Mouse (Mus musculus) hindbrain, embryonic 11.5 days (tissue): ENCODE measurements at regions not wholly inside any gene's neighbourhood (a gene's known extent, or its start where the extent isn't known, plus 50 kb on each side); places are given as distances from the start of the nearest gene placed in this dataset.

Experiments used
- ATAC-seq: fragments of 200-750 bp; cut with Nextera tagmentation; 2 replicates; pipeline ENCODE4 v1.8.0; 2017; ENCODE audit warnings: mild to moderate bottlenecking, moderate TSS enrichment, moderate library complexity; ENCODE audit not compliant: low FRiP score
- DNase-seq: peaks from one replicate; pipeline ENCODE4 v3.0.0-alpha.2; 2015; ENCODE audit warnings: low spot score
- H3K27ac ChIP-seq: fragments of 300-500 bp; sonication (generic); 2 replicates; pipeline ENCODE4 v1.5.1; 2014; ENCODE audit warnings: mild to moderate bottlenecking, low read depth, low read length
- H3K27me3 ChIP-seq: fragments of 300-500 bp; sonication (generic); 2 replicates; pipeline ENCODE4 v1.6.1; 2014; ENCODE audit warnings: mild to moderate bottlenecking, low read length, moderate library complexity, mixed read lengths; ENCODE audit not compliant: control insufficient read depth, insufficient read depth
- H3K36me3 ChIP-seq: fragments of 300-500 bp; sonication (generic); 2 replicates; pipeline ENCODE4 v1.6.1; 2014; ENCODE audit warnings: mild to moderate bottlenecking, low read length, moderate library complexity, mixed read lengths; ENCODE audit not compliant: control insufficient read depth, insufficient read depth
- H3K4me1 ChIP-seq: fragments of 300-500 bp; sonication (generic); replicated peaks from 2 replicates; pipeline ENCODE4 v1.6.1; 2014; ENCODE audit warnings: low read length, mixed read lengths; ENCODE audit not compliant: control insufficient read depth, insufficient read depth
- H3K4me2 ChIP-seq: fragments of 300-500 bp; sonication (generic); replicated peaks from 2 replicates; pipeline ENCODE4 v1.6.1; 2014; ENCODE audit warnings: mild to moderate bottlenecking, low read depth, low read length
- H3K4me3 ChIP-seq: fragments of 300-500 bp; sonication (generic); 2 replicates; pipeline ENCODE4 v1.5.1; 2014; ENCODE audit warnings: low read depth, low read length
- H3K9ac ChIP-seq: fragments of 300-500 bp; sonication (generic); 2 replicates; pipeline ENCODE4 v1.6.1; 2014; ENCODE audit warnings: low read depth, low read length
- H3K9me3 ChIP-seq: fragments of 300-500 bp; sonication (generic); 2 replicates; pipeline ENCODE4 v1.6.1; 2016; ENCODE audit warnings: low read length; ENCODE audit not compliant: control insufficient read depth
- WGBS: fragments of 180-500 bp; shearing (Covaris S2); extraction: QIAGEN DNeasy Blood & Tissue Kit; methylation state at CpG from one replicate; pipeline ENCODE4 v1.1.7; 2014; 5-methylcytosine and 5-hydroxymethylcytosine counted together

DNA sequence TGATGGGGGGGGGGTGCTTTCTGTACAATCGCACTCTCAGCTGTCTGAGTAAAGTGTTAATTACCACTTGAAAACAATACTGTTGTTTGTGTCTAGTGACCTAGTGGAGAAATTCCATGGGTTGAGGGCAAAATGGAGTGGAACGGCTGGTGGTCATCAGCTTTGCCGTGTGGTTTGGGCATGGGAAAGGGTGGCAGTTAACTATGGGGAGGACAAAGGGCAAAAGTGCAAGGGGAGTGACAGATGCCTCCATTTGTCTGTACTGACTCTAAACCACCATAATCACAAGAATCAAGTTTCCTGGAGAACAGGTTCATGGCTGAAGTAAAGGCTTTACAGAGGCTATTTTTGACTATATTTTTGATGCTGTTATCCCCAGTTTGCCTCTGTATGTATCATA, 294.0 kb upstream of the Slc30a5 start:
- Histone ChIP-seq H3K4me1 (no peaks in the 10 kb centered on the region), H3K27me3 (no peaks in the 10 kb centered on the region), H3K27ac (no peak overlapping the region), H3K9me3 (no peaks in the 10 kb centered on the region), H3K4me3 (no peak overlapping the region), H3K4me2 (no peak overlapping the region), H3K9ac (no peak overlapping the region), H3K36me3 (no peaks in the 10 kb centered on the region)
- 86% methylated on average over 3 of the region's 3 CpGs for WGBS
- no peak for DNase-seq
- no peak for ATAC-seq

DNA sequence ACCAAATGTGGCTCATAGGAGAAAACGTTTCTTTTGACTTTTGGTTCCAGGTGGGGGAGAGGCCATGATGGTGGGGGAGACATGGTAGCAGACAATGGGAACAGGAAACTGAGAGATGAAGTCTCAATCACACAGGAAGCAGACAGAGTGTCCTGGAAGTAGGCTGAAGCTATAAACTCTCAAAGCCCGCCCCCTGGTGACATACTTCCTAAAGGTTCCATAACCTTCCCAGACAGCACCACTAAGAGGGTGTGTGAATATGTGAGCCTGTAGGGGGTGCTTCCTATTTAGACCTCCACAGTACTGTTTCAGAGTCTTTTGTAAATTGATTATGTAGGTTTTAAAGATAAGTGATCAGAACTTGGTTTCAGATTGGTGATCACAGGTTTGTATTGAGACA, 284.1 kb upstream of the Slc30a5 start:
- Histone ChIP-seq H3K4me2 (no peak overlapping the region), H3K9me3 (no peaks in the 10 kb centered on the region), H3K36me3 (no peaks in the 10 kb centered on the region), H3K4me1 (no peaks in the 10 kb centered on the region), H3K27ac (no peak overlapping the region), H3K9ac (no peak overlapping the region), H3K27me3 (no peaks in the 10 kb centered on the region), H3K4me3 (no peak overlapping the region)
- WGBS = 77% methylated on average over 2 of the region's 2 CpGs
- ATAC-seq (no peak), DNase-seq (no peak)

DNA sequence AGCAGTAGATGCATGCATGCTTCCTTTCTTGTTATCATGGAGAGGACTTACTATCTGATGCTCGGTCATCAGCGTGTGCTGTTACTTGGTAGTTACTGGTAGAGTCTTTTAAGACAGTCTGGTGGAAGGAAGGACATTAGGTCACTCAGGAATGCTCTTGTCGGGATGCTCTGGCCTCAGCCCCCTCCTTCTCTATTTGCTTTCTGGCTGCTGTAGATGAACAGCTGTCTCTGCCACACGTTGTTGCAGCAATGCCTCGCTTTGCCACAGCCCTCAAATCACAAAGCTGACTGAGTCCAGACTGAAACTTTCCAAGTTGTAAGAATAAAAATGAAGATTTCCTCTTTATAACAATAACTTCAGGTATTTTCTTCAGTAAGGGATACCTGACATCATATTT, 282.1 kb upstream of the Slc30a5 start:
- DNase-seq (no peak), ATAC-seq (no peak)
- WGBS = 75% methylated on average over 5 of the region's 5 CpGs
- H3K36me3 ChIP-seq = no peaks in the 10 kb centered on the region
- H3K4me3 ChIP-seq = no peak overlapping the region
- no peaks in the 10 kb centered on the region for H3K9me3 ChIP-seq
- no peak overlapping the region for H3K27ac ChIP-seq
- no peak overlapping the region for H3K9ac ChIP-seq
- H3K4me1 ChIP-seq = no peaks in the 10 kb centered on the region
- H3K4me2 ChIP-seq = no peak overlapping the region
- H3K27me3 ChIP-seq = no peaks in the 10 kb centered on the region

DNA sequence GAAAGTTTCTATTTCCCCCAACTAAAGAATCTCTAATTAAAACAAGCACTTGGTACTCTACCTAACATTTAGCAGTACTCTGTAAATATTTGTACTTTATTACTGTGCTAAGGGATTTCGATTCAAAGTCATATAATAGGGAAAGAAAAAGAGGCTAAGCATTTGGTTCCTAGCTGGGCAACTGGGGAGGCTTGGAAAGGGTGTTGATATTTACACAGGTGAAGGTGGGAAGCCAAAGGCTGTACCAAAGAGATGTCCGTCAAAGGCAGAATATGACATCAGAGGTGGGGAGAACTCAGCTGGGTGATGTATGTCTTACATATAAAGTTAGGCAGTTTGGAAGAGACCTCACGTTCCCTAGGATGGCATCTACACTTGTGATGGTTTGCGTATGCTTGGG, 278.9 kb upstream of the Slc30a5 start:
- ATAC-seq (no peak), DNase-seq (no peak)
- Histone ChIP-seq H3K27me3 (no peaks in the 10 kb centered on the region), H3K9ac (no peak overlapping the region), H3K27ac (no peak overlapping the region), H3K4me1 (no peaks in the 10 kb centered on the region), H3K4me3 (no peak overlapping the region), H3K9me3 (no peaks in the 10 kb centered on the region), H3K4me2 (no peak overlapping the region), H3K36me3 (no peaks in the 10 kb centered on the region)
- 81% methylated on average over 4 of the region's 4 CpGs for WGBS

DNA sequence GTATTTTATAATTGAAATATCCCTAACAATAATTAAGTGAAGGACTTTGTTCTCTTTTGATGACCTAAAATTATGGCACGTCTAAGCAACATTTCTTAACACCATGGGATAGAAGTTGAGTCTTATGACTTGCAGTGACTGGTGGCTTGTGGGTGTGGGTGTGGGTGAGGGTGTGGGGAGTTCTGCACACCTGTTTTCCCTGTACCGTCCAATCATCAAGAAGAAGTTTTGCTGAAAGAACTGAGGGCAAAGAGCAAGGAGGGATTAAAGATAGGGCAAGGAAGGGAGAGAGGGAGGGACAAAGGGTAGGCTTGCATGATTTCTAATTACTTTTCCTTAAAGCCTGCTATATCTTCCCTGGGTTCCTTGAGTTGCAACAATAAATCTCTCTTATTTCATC, 278.5 kb upstream of the Slc30a5 start:
- H3K9ac ChIP-seq = no peak overlapping the region
- no peaks in the 10 kb centered on the region for H3K4me1 ChIP-seq
- no peak overlapping the region for H3K27ac ChIP-seq
- ATAC-seq = no peak
- no peaks in the 10 kb centered on the region for H3K36me3 ChIP-seq
- no peaks in the 10 kb centered on the region for H3K27me3 ChIP-seq
- WGBS = 91% methylated on average over 2 of the region's 2 CpGs
- no peaks in the 10 kb centered on the region for H3K9me3 ChIP-seq
- H3K4me3 ChIP-seq = no peak overlapping the region
- DNase-seq = no peak
- no peak overlapping the region for H3K4me2 ChIP-seq

DNA sequence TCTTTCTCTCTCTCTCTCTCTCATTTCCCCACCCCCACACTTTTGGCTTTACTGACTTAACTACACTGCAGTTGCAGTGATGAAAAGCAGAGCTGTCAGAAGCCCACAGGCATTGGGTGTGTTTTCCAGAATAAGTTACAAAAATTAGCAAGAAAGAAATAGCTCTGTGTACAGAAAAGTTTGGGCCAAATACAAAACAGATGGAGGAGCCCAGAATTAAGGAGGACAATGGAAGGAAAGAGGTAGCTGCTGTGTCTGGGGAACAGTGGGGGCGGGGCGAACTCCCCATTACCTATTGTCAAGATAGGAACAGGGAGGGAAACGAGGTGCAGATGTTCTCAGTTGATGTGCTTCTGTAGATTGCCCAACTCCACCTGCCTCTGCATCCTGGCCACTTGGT, 267.4 kb upstream of the Slc30a5 start:
- 53% methylated on average over 3 of the region's 3 CpGs for WGBS
- no peak overlapping the region for H3K4me3 ChIP-seq
- no peak overlapping the region for H3K4me2 ChIP-seq
- H3K36me3 ChIP-seq = no peaks in the 10 kb centered on the region
- H3K9ac ChIP-seq = no peak overlapping the region
- ATAC-seq = no peak
- DNase-seq = no peak
- no peaks in the 10 kb centered on the region for H3K27me3 ChIP-seq
- no peaks in the 10 kb centered on the region for H3K9me3 ChIP-seq
- H3K27ac ChIP-seq = no peak overlapping the region
- H3K4me1 ChIP-seq = no peaks in the 10 kb centered on the region

DNA sequence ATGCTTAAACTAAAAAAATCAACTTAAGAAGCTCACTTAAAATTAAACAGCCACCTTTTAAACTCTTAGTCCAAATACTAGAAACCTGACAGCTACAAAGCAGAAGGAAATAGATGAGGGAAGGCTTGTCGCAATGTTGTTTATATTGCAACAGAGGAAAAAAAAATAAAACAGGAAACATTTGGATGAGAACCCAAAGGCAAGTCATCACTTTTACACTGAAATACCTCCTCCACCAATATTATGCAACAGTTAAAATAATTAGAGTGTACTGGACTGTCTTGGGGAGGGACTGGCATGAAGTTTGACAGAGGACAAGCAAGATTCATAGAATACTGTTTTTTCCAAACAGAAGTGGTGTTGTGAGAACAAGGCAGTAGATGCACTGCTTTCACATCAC, 263.6 kb upstream of the Slc30a5 start:
- H3K4me2 ChIP-seq = no peak overlapping the region
- 81% methylated on average over 1 of the region's 1 CpGs for WGBS
- no peak overlapping the region for H3K4me3 ChIP-seq
- DNase-seq (no peak), ATAC-seq (no peak)
- H3K27me3 ChIP-seq = no peaks in the 10 kb centered on the region
- no peak overlapping the region for H3K9ac ChIP-seq
- no peak overlapping the region for H3K27ac ChIP-seq
- no peaks in the 10 kb centered on the region for H3K9me3 ChIP-seq
- no peaks in the 10 kb centered on the region for H3K4me1 ChIP-seq
- no peaks in the 10 kb centered on the region for H3K36me3 ChIP-seq

DNA sequence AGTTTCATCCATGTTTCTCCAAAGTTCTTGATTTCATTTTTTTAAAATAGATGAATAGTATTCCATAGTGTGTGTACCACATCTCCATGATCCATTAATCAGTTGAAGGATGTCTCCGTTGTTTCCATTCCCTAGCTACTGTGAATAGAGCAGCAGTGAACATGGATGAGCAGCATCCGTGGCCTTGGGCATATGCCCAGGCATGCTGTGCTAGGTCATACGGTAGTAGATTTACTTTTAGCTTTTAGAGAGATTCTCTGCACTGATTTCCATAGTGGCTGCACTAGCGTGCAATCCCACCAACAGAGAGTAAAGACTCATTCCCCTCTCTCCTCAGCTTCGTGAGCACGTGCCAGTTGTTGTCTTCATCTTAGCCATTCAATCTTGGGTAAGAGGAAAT, 263.0 kb upstream of the Slc30a5 start:
- Histone ChIP-seq H3K4me2 (no peak overlapping the region), H3K36me3 (no peaks in the 10 kb centered on the region), H3K9me3 (no peaks in the 10 kb centered on the region), H3K4me1 (no peaks in the 10 kb centered on the region), H3K9ac (no peak overlapping the region), H3K27ac (no peak overlapping the region), H3K27me3 (no peaks in the 10 kb centered on the region), H3K4me3 (no peak overlapping the region)
- ATAC-seq (no peak), DNase-seq (no peak)
- 91% methylated on average over 6 of the region's 6 CpGs for WGBS

DNA sequence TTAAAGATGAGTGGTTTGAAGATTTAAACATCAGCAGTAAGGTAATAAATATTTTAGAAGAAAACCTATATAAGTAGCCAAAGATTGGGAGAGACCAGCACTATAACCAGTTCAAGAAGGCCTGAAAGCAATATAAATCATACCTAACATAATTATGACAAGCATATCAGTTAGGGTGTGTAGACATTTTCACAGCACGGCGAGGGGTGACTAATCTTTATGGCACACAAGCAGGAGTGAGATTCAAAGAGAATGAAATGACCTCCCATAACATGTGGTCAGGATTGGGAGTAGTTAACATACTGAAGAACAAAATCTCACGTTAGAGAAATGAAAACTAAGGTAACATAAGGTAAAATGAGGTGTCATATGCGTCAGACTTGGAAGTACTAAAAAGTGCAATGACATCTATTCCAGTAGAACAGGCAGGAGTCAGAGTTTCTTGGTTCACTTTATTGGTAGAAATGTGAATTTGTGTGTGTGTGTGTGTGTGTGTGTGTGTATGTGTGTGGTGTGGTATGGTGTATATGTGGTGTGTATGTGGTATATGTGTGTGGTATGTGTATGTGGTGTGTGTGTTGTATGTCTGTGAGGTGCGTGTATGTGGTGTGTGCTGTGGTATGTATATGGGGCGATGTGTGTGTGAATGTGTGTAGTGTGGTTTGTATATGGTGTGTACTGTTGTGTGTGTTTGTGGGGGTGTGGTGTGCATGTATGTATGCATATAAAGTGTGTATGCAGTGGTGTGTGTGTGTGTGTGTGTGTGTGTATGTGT, 262.0 kb upstream of the Slc30a5 start:
- H3K9ac ChIP-seq = no peak overlapping the region
- H3K27ac ChIP-seq = no peak overlapping the region
- WGBS = 87% methylated on average over 6 of the region's 6 CpGs

More for the DNA sequence above, 262.0 kb upstream of the Slc30a5 start:
- Histone ChIP-seq H3K4me3 (no peak overlapping the region), H3K36me3 (no peaks in the 10 kb centered on the region), H3K9me3 (no peaks in the 10 kb centered on the region), H3K4me1 (no peaks in the 10 kb centered on the region), H3K27me3 (no peaks in the 10 kb centered on the region), H3K4me2 (no peak overlapping the region)
- ATAC-seq = no peak
- no peak for DNase-seq
